Mouse (Mus musculus) lung, embryonic 14.5 days (tissue): ENCODE measurements around the gene Gm17359. TPM values are rescaled to one million over a fixed set of nuclear protein-coding genes. Genes with fewer than 3 reads are reported as not detected.

Experiments used
- ATAC-seq: fragments of 200-750 bp; cut with Nextera tagmentation; 2 replicates; pipeline ENCODE4 v1.8.0; 2017; ENCODE audit warnings: mild to moderate bottlenecking, moderate TSS enrichment, moderate library complexity; ENCODE audit not compliant: insufficient read depth
- DNase-seq: peaks from one replicate; pipeline ENCODE4 v3.0.0-alpha.2; 2015
- H3K27ac ChIP-seq: fragments of 300-500 bp; sonication (generic); 2 replicates; pipeline ENCODE4 v1.5.1; 2014; ENCODE audit warnings: low read depth, mild to moderate bottlenecking, moderate library complexity
- H3K27me3 ChIP-seq: fragments of 300-500 bp; sonication (generic); 2 replicates; pipeline ENCODE4 v1.6.1; 2014; ENCODE audit warnings: low read length, control low read depth; ENCODE audit not compliant: insufficient read depth
- H3K36me3 ChIP-seq: fragments of 300-500 bp; sonication (generic); 2 replicates; pipeline ENCODE4 v1.6.1; 2014; ENCODE audit warnings: control low read depth; ENCODE audit not compliant: insufficient read depth
- H3K4me1 ChIP-seq: fragments of 300-500 bp; sonication (generic); 2 replicates; pipeline ENCODE4 v1.6.1; 2014; ENCODE audit warnings: antibody characterized with exemption, control low read depth; ENCODE audit not compliant: insufficient read depth
- H3K4me2 ChIP-seq: fragments of 300-500 bp; sonication (generic); 2 replicates; pipeline ENCODE4 v1.6.1; 2014; ENCODE audit warnings: mild to moderate bottlenecking
- H3K4me3 ChIP-seq: fragments of 300-500 bp; sonication (generic); 2 replicates; pipeline ENCODE4 v1.5.1; 2014; ENCODE audit warnings: low read depth, low read length
- H3K9ac ChIP-seq: fragments of 300-500 bp; sonication (generic); 2 replicates; pipeline ENCODE4 v1.6.1; 2014
- H3K9me3 ChIP-seq: fragments of 300-500 bp; sonication (generic); 2 replicates; pipeline ENCODE4 v1.6.1; 2016; ENCODE audit warnings: low read depth, low read length, control low read depth
- CTCF ChIP-seq: IDR thresholded peaks from 2 replicates; pipeline ENCODE4 v1.5.1; 2016; ENCODE audit warnings: antibody characterized with exemption, low read depth
- WGBS: fragments of 180-500 bp; shearing (Covaris S2); extraction: QIAGEN DNeasy Blood & Tissue Kit; methylation state at CpG from one replicate; pipeline ENCODE4 v1.1.7; 2014; 5-methylcytosine and 5-hydroxymethylcytosine counted together
- polyA plus RNA-seq: library from polyadenylated mRNA; unstranded; fragments of >200 nt; fragmentation: Nextera tagmentation; extraction: Ambion mirVana; gene quantifications from 2 replicates; pipeline ENCODE4 v1.2.1, GENCODE M21; 2014

Gene Gm17359
- not detected in 2 replicates for polyA plus RNA-seq

DNA sequence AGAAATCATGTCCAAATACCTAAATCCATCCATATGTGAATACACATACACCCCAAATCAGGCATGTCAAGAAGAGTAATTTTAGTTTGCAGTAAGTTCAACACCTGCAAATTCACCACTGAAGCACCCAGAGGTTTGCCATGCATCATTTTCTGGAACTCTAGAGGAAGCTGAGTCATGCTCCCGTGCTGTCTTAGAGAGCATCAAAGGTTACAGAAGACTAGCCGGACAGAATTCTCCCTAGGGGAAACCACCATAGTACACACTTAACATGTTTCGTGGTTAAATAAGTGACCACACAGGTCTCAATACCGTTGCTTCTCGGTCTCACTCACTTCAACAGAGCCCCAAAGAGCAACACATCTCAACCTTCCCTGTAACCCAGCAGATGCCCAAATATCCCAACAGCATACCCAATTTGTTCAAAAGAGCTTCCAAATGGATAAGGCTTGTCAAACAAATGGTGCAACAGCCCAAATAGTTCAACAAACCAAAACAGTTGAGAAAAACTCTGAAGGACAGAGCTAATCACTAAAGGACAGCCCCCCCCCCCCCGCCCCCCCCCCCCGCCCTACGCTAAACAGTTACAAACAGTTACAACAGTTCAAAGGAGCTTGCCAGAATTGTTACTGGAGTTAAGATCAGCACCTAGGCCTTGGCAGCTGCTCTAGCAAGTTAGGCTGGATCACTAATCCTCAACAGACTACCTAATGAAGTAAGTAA, at the start of gene Gm17359:
TSS of gene Gm17359 (plus strand) at position 618 of the 723 bp plus-strand sequence.
- Histone ChIP-seq H3K4me3 (no peak within 1 kb of the TSS), H3K36me3 (no peaks in the 10 kb centered on the region), H3K27me3 (no peaks in the 10 kb centered on the region), H3K9me3 (no peaks in the 10 kb centered on the region), H3K4me2 (no peak within 1 kb of the TSS), H3K4me1 (no peaks in the 10 kb centered on the region), H3K27ac (no peak within 1 kb of the TSS), H3K9ac (no peak within 1 kb of the TSS)
- ATAC-seq = no peak
- WGBS = 53% methylated on average over 8 of the region's 8 CpGs
- no peak for TF ChIP-seq CTCF
- no peak for DNase-seq

DNA sequence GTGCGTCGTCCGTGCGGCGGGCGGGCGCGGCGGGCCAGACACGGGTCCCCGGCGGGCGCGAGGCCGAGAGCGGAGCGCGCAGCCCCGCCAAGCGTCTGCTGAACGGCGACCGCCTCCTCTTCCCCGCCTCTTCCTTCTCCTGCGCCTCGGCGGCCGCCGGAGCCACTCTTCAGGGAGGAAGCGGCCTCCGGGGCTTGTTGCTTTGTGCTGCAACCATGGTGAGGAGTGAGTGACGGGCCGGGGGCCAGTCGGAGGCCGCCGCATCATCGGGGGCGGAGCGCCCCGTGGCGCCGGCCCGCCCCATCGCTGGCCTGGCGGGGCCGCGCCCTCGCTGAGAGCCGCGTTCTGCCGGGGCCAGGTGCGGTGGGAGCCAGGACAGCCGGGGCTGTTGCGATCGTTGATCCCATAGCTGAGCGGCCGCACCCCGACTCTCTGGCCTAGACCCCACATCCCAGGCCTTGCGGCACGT, 49.3 kb upstream of the Gm17359 start:
- H3K36me3 ChIP-seq = no peaks in the 10 kb centered on the region
- peak overlapping the region; percentile 89 for H3K4me2 ChIP-seq
- peaks cover 15% of the 10 kb centered on the region; the same call in 1 of the 2 replicates for H3K4me1 ChIP-seq
- H3K27me3 ChIP-seq = no peaks in the 10 kb centered on the region
- WGBS = under 1% methylated on average over 47 of the region's 60 CpGs
- no peaks in the 10 kb centered on the region for H3K9me3 ChIP-seq
- peak overlapping the region; percentile 89 for H3K9ac ChIP-seq
- DNase-seq = peak; percentile 95
- peak overlapping the region; percentile 90 for H3K4me3 ChIP-seq
- peak overlapping the region; percentile 97 for H3K27ac ChIP-seq
- no peak for TF ChIP-seq CTCF
- peak; percentile 98 for ATAC-seq

DNA sequence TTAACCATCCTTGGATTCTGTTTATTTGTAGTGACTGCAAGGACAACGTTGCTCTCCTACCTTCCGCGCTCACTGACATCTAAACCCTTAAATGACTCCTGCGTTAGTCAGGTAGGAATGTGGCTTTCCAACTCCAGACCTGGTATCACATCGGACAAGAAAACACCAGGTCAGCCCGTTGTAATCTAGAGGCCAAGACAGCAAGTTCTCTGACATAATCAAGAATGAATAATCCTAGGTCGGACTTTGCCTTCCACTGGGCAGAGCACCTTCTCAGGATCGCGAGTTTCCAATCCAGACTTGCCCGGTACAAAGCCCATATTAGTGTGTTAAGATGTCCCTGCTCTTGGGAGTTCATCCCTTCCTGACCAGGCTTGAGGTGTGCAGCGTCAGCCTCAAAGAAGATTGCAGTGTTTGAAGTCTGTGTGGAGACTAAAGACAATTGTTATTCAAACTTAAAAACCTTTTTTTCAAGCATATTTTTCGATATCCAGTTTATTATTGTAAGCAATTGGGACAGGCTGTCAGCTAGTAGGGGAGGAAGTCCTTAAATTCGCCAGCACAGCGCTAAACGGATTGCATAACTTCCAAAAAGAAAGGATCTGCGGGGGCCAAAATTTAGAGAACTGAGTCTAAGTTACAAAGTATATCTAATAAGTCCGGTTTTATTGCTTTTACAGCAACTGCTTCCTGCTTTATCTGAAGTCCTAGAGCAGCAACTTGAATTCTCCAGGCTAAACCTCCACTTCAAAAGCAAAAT, 48.6 kb upstream of the Gm17359 start:
- Histone ChIP-seq H3K36me3 (no peaks in the 10 kb centered on the region), H3K27ac (no peak overlapping the region), H3K27me3 (no peaks in the 10 kb centered on the region), H3K9ac (peak overlapping the region; percentile 89), H3K4me2 (peak overlapping the region; percentile 89), H3K4me3 (peak overlapping the region; percentile 90), H3K9me3 (no peaks in the 10 kb centered on the region), H3K4me1 (peaks cover 14% of the 10 kb centered on the region; the same call in 1 of the 2 replicates)
- ATAC-seq (peak; percentile 1; the same call in 1 of the 2 replicates), DNase-seq (peak; percentile 61)
- TF ChIP-seq CTCF = no peak
- 12% methylated on average over 17 of the region's 17 CpGs for WGBS

DNA sequence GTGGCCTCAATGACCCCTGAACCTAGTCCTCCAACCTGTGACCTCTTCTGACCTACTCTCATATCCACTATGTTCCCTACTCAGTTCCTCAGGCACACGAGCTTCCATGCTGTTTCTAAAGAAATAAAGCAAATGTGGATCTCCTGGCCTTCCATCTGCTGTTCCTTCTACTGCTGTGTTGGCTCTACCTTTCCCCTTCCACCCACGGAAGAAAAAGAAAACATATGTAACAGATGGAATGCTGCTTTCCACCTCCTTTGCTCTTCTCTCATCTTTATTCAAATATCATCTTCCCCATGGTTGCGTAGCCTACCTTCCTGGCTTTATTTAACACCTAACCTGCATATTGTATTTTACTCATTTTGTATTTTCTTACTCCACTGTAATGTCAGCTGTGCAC, 47.4 kb upstream of the Gm17359 start:
- H3K4me3 ChIP-seq = no peak overlapping the region
- no peaks in the 10 kb centered on the region for H3K36me3 ChIP-seq
- ATAC-seq = no peak
- no peak for DNase-seq
- no peak overlapping the region for H3K4me2 ChIP-seq
- H3K27me3 ChIP-seq = no peaks in the 10 kb centered on the region
- WGBS = 71% methylated on average over 3 of the region's 3 CpGs
- peaks cover 10% of the 10 kb centered on the region; the same call in 1 of the 2 replicates for H3K4me1 ChIP-seq
- H3K27ac ChIP-seq = no peak overlapping the region
- H3K9me3 ChIP-seq = no peaks in the 10 kb centered on the region
- H3K9ac ChIP-seq = no peak overlapping the region
- no peak for TF ChIP-seq CTCF

- WGBS = 24% methylated on average over 4 of the region's 4 CpGs
- peak overlapping the region; percentile 63; the same call in 1 of the 2 replicates for H3K27ac ChIP-seq
- no peak overlapping the region for H3K9ac ChIP-seq
- H3K9me3 ChIP-seq = no peaks in the 10 kb centered on the region
- H3K4me2 ChIP-seq = no peak overlapping the region
- no peaks in the 10 kb centered on the region for H3K27me3 ChIP-seq
- TF ChIP-seq CTCF = no peak
- H3K4me1 ChIP-seq = no peaks in the 10 kb centered on the region; the same call in 1 of the 2 replicates
- DNase-seq (peak; percentile 73), ATAC-seq (peak; percentile 54; the same call in 1 of the 2 replicates)
- H3K36me3 ChIP-seq = no peaks in the 10 kb centered on the region
- H3K4me3 ChIP-seq = no peak overlapping the region
Observed at GRCm38 (mm10) chr3:79293023-79293422, 43.4 kb upstream of the Gm17359 start.

- no peak for ATAC-seq
- peak; percentile 42 for DNase-seq
- WGBS = 48% methylated on average over 3 of the region's 3 CpGs
- no peaks in the 10 kb centered on the region; the same call in 1 of the 2 replicates for H3K4me1 ChIP-seq
- no peaks in the 10 kb centered on the region for H3K27me3 ChIP-seq
- no peaks in the 10 kb centered on the region for H3K36me3 ChIP-seq
- H3K4me2 ChIP-seq = no peak overlapping the region
- TF ChIP-seq CTCF = no peak
- no peaks in the 10 kb centered on the region for H3K9me3 ChIP-seq
- no peak overlapping the region for H3K9ac ChIP-seq
- no peak overlapping the region for H3K4me3 ChIP-seq
- H3K27ac ChIP-seq = peak overlapping the region; percentile 16; the same call in 1 of the 2 replicates
Observed at GRCm38 (mm10) chr3:79294701-79295100, 41.8 kb upstream of the Gm17359 start.

DNA sequence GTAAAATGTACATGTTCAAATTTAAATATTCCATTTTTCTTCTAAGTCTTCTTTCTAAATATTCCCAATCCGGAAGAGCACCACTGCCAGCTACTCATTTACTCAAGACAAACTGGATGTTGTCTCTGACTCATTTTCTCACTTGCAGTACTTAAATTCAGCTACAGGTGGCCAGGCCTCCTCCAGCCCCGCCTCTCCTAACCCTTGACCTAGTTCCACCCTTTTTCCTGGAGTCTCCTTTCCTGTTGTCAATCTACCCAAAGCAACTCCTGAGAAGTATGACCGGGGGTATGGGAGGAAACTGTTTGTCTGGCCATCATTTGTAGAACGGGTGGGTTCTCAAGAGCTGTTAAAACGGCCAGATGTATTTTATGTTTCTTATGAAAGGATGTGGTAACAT, 40.4 kb upstream of the Gm17359 start:
- Histone ChIP-seq H3K27me3 (no peaks in the 10 kb centered on the region), H3K4me2 (no peak overlapping the region), H3K9me3 (no peaks in the 10 kb centered on the region), H3K36me3 (no peaks in the 10 kb centered on the region), H3K4me1 (no peaks in the 10 kb centered on the region; the same call in 1 of the 2 replicates), H3K9ac (no peak overlapping the region), H3K4me3 (no peak overlapping the region), H3K27ac (no peak overlapping the region)
- 59% methylated on average over 5 of the region's 5 CpGs for WGBS
- no peak for DNase-seq
- ATAC-seq = no peak
- peak; percentile 17; the same call in 1 of the 2 replicates for TF ChIP-seq CTCF
